Mouse (Mus musculus): Measurements from ENCODE around the gene Vmn1r236.

Vmn1r236 gene

DNA sequence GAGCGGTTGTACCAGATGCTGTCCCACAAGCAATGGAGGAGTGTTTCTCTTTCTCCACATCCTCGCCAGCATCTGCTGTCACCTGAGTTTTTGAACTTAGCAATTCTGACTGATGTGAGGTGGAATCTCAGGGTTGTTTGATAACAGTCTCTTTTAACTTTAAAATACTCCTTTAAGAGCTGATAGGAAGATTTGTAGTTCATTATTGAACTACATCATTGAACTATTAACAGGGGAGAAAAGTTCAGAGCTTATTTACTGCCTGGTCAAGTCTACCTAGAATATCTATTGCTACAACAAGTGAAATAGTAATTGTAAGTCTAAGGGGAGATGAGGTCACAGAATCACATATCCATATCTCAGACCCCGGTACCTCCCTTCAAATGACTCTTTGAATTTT, at the start of gene Vmn1r236:
TSS of gene Vmn1r236 (plus strand) at position 301 of the 400 bp plus-strand sequence.
- Histone ChIP-seq H3K27me3 (ENCODE audit: insufficient read depth, low read length) (no peaks in the 10 kb centered on the region), H3K36me3 (ENCODE audit: insufficient read depth, low read length) (no peaks in the 10 kb centered on the region), H3K4me1 (replicated peaks; ENCODE audit: low read depth, low read length) (no peaks in the 10 kb centered on the region), H3K9me3 (ENCODE audit: low read length) (no peaks in the 10 kb centered on the region), H3K4me3 (replicated peaks; ENCODE audit: low read length) (no peak within 1 kb of the TSS)
- TF ChIP-seq CTCF (conservative IDR thresholded peaks at IDR 0.05; ENCODE audit: low read length) (no peak), POU5F1 (IDR thresholded peaks at IDR 0.05; ENCODE audit: borderline replicate concordance, low read length) (no peak), NANOG (IDR thresholded peaks at IDR 0.05; ENCODE audit: borderline replicate concordance, low read length) (no peak)

DNA sequence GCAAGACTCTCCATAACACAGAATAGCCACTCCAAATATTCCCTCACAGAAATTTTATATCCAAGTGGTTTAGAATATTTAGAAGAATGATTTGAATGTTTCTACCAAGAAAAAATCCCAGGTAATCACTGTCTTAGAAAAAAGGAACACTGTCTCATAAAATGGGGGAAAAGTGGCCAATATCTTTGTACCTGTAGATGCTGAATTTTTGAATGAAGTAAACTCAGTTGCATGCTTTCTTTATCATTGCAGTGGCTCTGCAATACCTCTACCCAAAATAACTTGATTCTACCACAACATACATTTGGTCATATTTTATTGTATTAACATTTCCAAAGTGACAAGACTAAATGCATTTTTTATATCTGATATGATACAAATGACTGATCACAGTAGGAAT, 26.6 kb upstream of the Vmn1r236 start, which contains the start of gene Vmn1r235:
TSS of gene Vmn1r235 (plus strand) at position 301 of the 400 bp plus-strand sequence.
- TF ChIP-seq CTCF (conservative IDR thresholded peaks at IDR 0.05; ENCODE audit: low read length): no peak
- no peak for TF ChIP-seq POU5F1 (IDR thresholded peaks at IDR 0.05; ENCODE audit: borderline replicate concordance, low read length)
- no peak for TF ChIP-seq NANOG (IDR thresholded peaks at IDR 0.05; ENCODE audit: borderline replicate concordance, low read length)
- peaks cover 17% of the 10 kb centered on the region for H3K9me3 ChIP-seq (ENCODE audit: low read length)
- H3K4me3 ChIP-seq (replicated peaks; ENCODE audit: low read length): no peak within 1 kb of the TSS
- H3K36me3 ChIP-seq (ENCODE audit: insufficient read depth, low read length): no peaks in the 10 kb centered on the region
- no peaks in the 10 kb centered on the region for H3K27me3 ChIP-seq (ENCODE audit: insufficient read depth, low read length)
- no peaks in the 10 kb centered on the region for H3K4me1 ChIP-seq (replicated peaks; ENCODE audit: low read depth, low read length)

DNA sequence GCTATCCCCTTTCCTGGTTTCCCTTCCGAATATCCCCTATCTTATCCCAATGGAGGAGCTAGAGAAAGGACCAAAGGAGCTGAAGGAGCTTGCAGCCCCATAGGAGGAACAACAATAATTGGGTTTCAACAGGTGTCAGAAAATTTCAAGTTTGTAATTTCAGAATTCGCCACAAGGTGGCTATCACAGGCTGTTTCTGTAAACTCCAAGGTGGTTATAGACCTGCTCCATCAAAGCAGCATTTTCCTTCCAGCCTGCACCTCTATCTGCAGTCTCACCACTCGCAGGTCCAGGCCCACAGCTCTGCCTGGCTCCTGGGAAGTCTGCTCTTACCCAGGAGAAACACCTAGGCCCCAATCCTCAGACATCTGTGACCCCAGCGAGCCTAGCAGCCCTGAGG, 10.6 kb upstream of the Vmn1r236 start:
- TF ChIP-seq CTCF (conservative IDR thresholded peaks at IDR 0.05; ENCODE audit: low read length): peak; percentile 55
- TF ChIP-seq POU5F1 (IDR thresholded peaks at IDR 0.05; ENCODE audit: borderline replicate concordance, low read length): no peak
- no peak for TF ChIP-seq NANOG (IDR thresholded peaks at IDR 0.05; ENCODE audit: borderline replicate concordance, low read length)
- H3K4me1 ChIP-seq (replicated peaks; ENCODE audit: low read depth, low read length): no peaks in the 10 kb centered on the region
- peaks cover 9% of the 10 kb centered on the region; the same call in 1 of the 2 replicates for H3K9me3 ChIP-seq (ENCODE audit: low read length)
- no peaks in the 10 kb centered on the region for H3K36me3 ChIP-seq (ENCODE audit: insufficient read depth, low read length)
- H3K27me3 ChIP-seq (ENCODE audit: insufficient read depth, low read length): no peaks in the 10 kb centered on the region; the same call in 1 of the 2 replicates
- H3K4me3 ChIP-seq (replicated peaks; ENCODE audit: low read length): no peak overlapping the region

DNA sequence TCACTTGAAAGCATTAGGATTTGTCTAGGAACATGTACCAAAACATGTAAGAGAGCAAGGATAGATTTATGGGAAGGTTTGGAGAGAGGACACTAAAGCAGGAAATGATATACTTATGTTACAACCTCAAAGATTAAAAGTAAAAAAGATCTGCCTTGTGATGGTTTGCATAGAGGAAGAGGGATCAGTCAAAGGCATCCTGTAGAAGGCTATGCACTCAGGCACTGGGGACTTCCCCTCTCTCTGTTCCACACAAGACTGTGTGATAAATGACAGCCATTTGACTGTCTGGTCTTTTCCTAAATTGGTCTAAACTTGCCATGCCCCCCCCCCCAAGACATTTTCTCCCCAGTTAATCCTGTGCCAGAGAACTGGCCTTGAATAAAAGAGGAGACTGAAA, 1.7 kb downstream of the Vmn1r236 start:
- no peaks in the 10 kb centered on the region for H3K4me1 ChIP-seq (replicated peaks; ENCODE audit: low read depth, low read length)
- no peaks in the 10 kb centered on the region for H3K9me3 ChIP-seq (ENCODE audit: low read length)
- no peak for TF ChIP-seq NANOG (IDR thresholded peaks at IDR 0.05; ENCODE audit: borderline replicate concordance, low read length)
- TF ChIP-seq POU5F1 (IDR thresholded peaks at IDR 0.05; ENCODE audit: borderline replicate concordance, low read length): no peak
- TF ChIP-seq CTCF (conservative IDR thresholded peaks at IDR 0.05; ENCODE audit: low read length): no peak
- no peak overlapping the region for H3K4me3 ChIP-seq (replicated peaks; ENCODE audit: low read length)
- no peaks in the 10 kb centered on the region for H3K36me3 ChIP-seq (ENCODE audit: insufficient read depth, low read length)
- no peaks in the 10 kb centered on the region for H3K27me3 ChIP-seq (ENCODE audit: insufficient read depth, low read length)

DNA sequence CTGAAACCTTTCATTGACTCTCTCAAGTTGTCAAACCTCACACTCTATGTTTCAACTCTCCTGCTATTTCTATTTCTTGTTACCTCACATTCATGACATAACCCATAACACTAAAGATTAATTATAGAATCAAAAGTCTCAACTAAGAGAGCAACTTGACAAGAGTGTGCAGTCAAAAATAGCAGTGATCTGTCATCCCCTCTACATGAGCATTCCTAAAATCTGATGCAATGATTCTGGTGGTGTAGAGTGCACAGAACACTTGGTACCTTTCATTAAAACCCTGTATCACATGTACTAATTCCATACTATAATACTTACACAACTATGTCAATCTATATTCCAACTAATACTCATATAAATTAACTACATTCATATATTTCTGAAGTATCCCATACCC, 7.0 kb downstream of the Vmn1r236 start:
- Histone ChIP-seq H3K4me1 (replicated peaks; ENCODE audit: low read depth, low read length) (no peaks in the 10 kb centered on the region), H3K9me3 (ENCODE audit: low read length) (peaks cover 6% of the 10 kb centered on the region), H3K4me3 (replicated peaks; ENCODE audit: low read length) (no peak overlapping the region), H3K27me3 (ENCODE audit: insufficient read depth, low read length) (no peaks in the 10 kb centered on the region), H3K36me3 (ENCODE audit: insufficient read depth, low read length) (no peaks in the 10 kb centered on the region)
- TF ChIP-seq NANOG (IDR thresholded peaks at IDR 0.05; ENCODE audit: borderline replicate concordance, low read length): no peak
- TF ChIP-seq POU5F1 (IDR thresholded peaks at IDR 0.05; ENCODE audit: borderline replicate concordance, low read length): no peak

DNA sequence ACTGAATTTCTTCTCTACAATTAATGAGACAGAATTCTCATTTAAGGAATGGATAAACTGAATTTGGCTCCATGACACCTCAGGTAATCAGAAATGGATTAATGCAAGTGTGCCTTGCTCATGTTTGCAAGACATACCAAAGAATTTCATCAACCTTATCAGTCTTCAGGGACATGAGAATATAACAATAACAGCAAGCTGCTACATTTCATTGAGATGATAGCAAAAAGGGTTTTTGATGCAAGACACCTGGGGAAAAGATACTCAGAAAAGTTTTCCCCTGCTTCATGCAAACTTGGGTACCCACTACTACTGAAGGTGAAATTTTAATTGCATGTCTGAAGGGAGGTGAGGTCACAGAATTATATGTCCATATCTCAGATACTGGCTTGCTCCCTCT, 28.8 kb downstream of the Vmn1r236 start, which contains the start of gene Vmn1r237:
TSS of gene Vmn1r237 (plus strand) at position 301 of the 400 bp plus-strand sequence.
- Histone ChIP-seq H3K27me3 (ENCODE audit: insufficient read depth, low read length) (no peaks in the 10 kb centered on the region), H3K4me3 (replicated peaks; ENCODE audit: low read length) (no peak within 1 kb of the TSS), H3K36me3 (ENCODE audit: insufficient read depth, low read length) (no peaks in the 10 kb centered on the region), H3K9me3 (ENCODE audit: low read length) (peaks cover 23% of the 10 kb centered on the region), H3K4me1 (replicated peaks; ENCODE audit: low read depth, low read length) (no peaks in the 10 kb centered on the region)
- TF ChIP-seq NANOG (IDR thresholded peaks at IDR 0.05; ENCODE audit: borderline replicate concordance, low read length) (no peak), CTCF (conservative IDR thresholded peaks at IDR 0.05; ENCODE audit: low read length) (no peak), POU5F1 (IDR thresholded peaks at IDR 0.05; ENCODE audit: borderline replicate concordance, low read length) (no peak)
